Mouse (Mus musculus): ENCODE data around the gene Fam160a2.
"Not testable (repeated sequence)": the region's sequence is repeated elsewhere in the genome, so short reads cannot be mapped to it uniquely, and the experiment has no call there.

Gene Fam160a2

GRCm38 (mm10) chr7:105399935-105400624 is at the start of gene Fam160a2:
Gene Fam160a2, minus strand, starts transcription at chr7:105400054.
- in situ Hi-C loops (cut with MboI; ENCODE audit: low sequenced_read_pairs), result no loop called here

- in situ Hi-C loops (cut with MboI; ENCODE audit: low sequenced_read_pairs), result no loop called here
These were observed 45.2 kb upstream of the Fam160a2 start for GRCm38 (mm10) chr7:105445076-105445475.

- in situ Hi-C loops (cut with MboI; ENCODE audit: low sequenced_read_pairs), result no loop called here
These were observed 41.6 kb upstream of the Fam160a2 start for GRCm38 (mm10) chr7:105441426-105441825.

GRCm38 (mm10) chr7:105437979-105438772 is 38.3 kb upstream of the Fam160a2 start:
- in situ Hi-C loops (cut with MboI; ENCODE audit: low sequenced_read_pairs), result no loop called here

- in situ Hi-C loops (cut with MboI; ENCODE audit: low sequenced_read_pairs), result no loop called here
These were observed 34.9 kb upstream of the Fam160a2 start for GRCm38 (mm10) chr7:105434798-105435197.

- in situ Hi-C loops (cut with MboI; ENCODE audit: low sequenced_read_pairs), result no loop called here
These were observed 34.0 kb upstream of the Fam160a2 start for GRCm38 (mm10) chr7:105433859-105434258.

GRCm38 (mm10) chr7:105432058-105432457 is 32.2 kb upstream of the Fam160a2 start:
- in situ Hi-C loops (cut with MboI; ENCODE audit: low sequenced_read_pairs), result no loop called here

- in situ Hi-C loops (cut with MboI; ENCODE audit: low sequenced_read_pairs), result no loop called here
These were observed 26.2 kb upstream of the Fam160a2 start for GRCm38 (mm10) chr7:105426051-105426450.

GRCm38 (mm10) chr7:105425424-105426043 is 25.7 kb upstream of the Fam160a2 start, which contains the start of gene Cckbr:
Gene Cckbr, plus strand, starts transcription at chr7:105425731.
- in situ Hi-C loops (cut with MboI; ENCODE audit: low sequenced_read_pairs), result no loop called here

- in situ Hi-C loops (cut with MboI; ENCODE audit: low sequenced_read_pairs), result no loop called here
These were observed 24.5 kb upstream of the Fam160a2 start for GRCm38 (mm10) chr7:105424368-105424767.

GRCm38 (mm10) chr7:105420903-105421302 is 21.0 kb upstream of the Fam160a2 start:
- in situ Hi-C loops (cut with MboI; ENCODE audit: low sequenced_read_pairs), result no loop called here

GRCm38 (mm10) chr7:105418106-105418505 is 18.3 kb upstream of the Fam160a2 start:
- in situ Hi-C loops (cut with MboI; ENCODE audit: low sequenced_read_pairs), result no loop called here

- in situ Hi-C loops (cut with MboI; ENCODE audit: low sequenced_read_pairs), result no loop called here
These were observed 16.7 kb upstream of the Fam160a2 start for GRCm38 (mm10) chr7:105416529-105416928.

GRCm38 (mm10) chr7:105414385-105414784 is 14.5 kb upstream of the Fam160a2 start:
- in situ Hi-C loops (cut with MboI; ENCODE audit: low sequenced_read_pairs), result no loop called here

GRCm38 (mm10) chr7:105411874-105412632 is 12.2 kb upstream of the Fam160a2 start:
- in situ Hi-C loops (cut with MboI; ENCODE audit: low sequenced_read_pairs), result not testable (repeated sequence)

- in situ Hi-C loops (cut with MboI; ENCODE audit: low sequenced_read_pairs), result no loop called here
These were observed 6.5 kb upstream of the Fam160a2 start for GRCm38 (mm10) chr7:105406322-105406721.

GRCm38 (mm10) chr7:105404268-105404667 is 4.4 kb upstream of the Fam160a2 start, which contains the start of gene Cnga4:
Gene Cnga4, plus strand, starts transcription at chr7:105404568.
- in situ Hi-C loops (cut with MboI; ENCODE audit: low sequenced_read_pairs), result no loop called here

- in situ Hi-C loops (cut with MboI; ENCODE audit: low sequenced_read_pairs), result no loop called here
These were observed 558 bp downstream of the Fam160a2 start for GRCm38 (mm10) chr7:105399058-105399934.

GRCm38 (mm10) chr7:105396126-105396525 is 3.7 kb downstream of the Fam160a2 start:
- in situ Hi-C loops (cut with MboI; ENCODE audit: low sequenced_read_pairs), result no loop called here
